Comparison of ENCODE assay signal across 12 mouse cellular contexts in the genomic region with DNA sequence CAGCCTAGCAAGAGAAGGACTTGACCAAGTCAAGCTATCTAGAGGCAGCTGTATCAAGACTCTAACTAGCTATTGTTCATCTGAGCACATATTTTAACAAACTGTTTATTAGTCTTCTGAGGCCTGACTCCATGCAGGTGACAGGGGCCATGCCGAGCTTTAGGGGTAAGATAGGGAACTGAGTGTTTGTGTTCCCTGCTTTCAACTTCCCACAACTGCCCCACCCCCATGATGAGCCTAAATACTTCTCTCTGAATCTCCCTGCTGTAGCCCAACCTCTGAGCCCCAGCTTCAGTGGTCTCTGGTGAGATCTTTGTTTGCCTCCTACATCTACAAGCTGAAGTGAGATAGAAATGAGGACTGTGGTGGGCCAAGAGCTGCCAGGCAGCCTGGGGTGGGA. TPM values are rescaled to one million over a fixed set of nuclear protein-coding genes. Genes with fewer than 3 reads are reported as not detected.
"Had no signal": no experiment of that assay in that cellular context is flagged by ENCODE, and none has a peak within 500 bp of the region (broad histone marks: within the 10 kb centered on the region; RNA-seq: fewer than 3 reads in every experiment).

No protein-coding gene starts in this region.

- ATAC-seq: midbrain, embryonic 15.5 days had no signal

- H3K4me3 ChIP-seq: limb, embryonic 15.5 days; liver, embryonic 13.5 days; midbrain, embryonic 15.5 days; neural tube, embryonic 13.5 days had no signal

- DNase-seq: kidney, adult 2 months; layer of hippocampus, postnatal 36 days; liver, embryonic 13.5 days; lung, adult 18-20 months; retina, postnatal 1 day; right cerebral cortex, postnatal 14 days; thymus, postnatal 4 days had no signal

- H3K4me1 ChIP-seq: limb, embryonic 15.5 days; liver, embryonic 13.5 days; midbrain, embryonic 15.5 days; neural tube, embryonic 13.5 days had no signal

- H3K27ac ChIP-seq: limb, embryonic 15.5 days; liver, embryonic 13.5 days; midbrain, embryonic 15.5 days; neural tube, embryonic 13.5 days; stomach, postnatal 0 days had no signal

RNA-seq across cellular contexts. Expression of a gene that starts 4.9 kb away (rescaled TPM):
- polyA plus RNA-seq: limb, embryonic 11.5 days had no signal
